Mouse (Mus musculus) forebrain, embryonic 10.5 days (tissue): ENCODE data around the gene Reg3d. TPM values are rescaled to one million over a fixed set of nuclear protein-coding genes. Genes with fewer than 3 reads are reported as not detected.

Experiments used
- polyA plus RNA-seq: library from polyadenylated mRNA; unstranded; fragments of >200 nt; fragmentation: Nextera tagmentation; extraction: Ambion mirVana; gene quantifications from 2 replicates; pipeline ENCODE4 v1.2.1, GENCODE M21; 2016

The Reg3d gene
- polyA plus RNA-seq, 1 experiment from 2014 or later = not detected

Other genes with a start within 250 kb of the Reg3d start
- not detected in 2 replicates for gene Reg3b, start 8.2 kb downstream of the Reg3d start, polyA plus RNA-seq
- gene Reg3a, start 1.8 kb upstream of the Reg3d start, polyA plus RNA-seq = not detected in 2 replicates
- gene Reg2, start 16.8 kb upstream of the Reg3d start, polyA plus RNA-seq = not detected in 2 replicates
- gene Reg1, start 43.8 kb upstream of the Reg3d start, polyA plus RNA-seq = not detected in 2 replicates
- gene Reg3g, start 90.0 kb upstream of the Reg3d start, polyA plus RNA-seq = not detected in 2 replicates